Mouse (Mus musculus): ENCODE results near the gene Drd2. TPM values are rescaled to one million over a fixed set of nuclear protein-coding genes. Genes with fewer than 3 reads are reported as not detected.
A peak's percentile ranks its signal among the peaks of the same experiment; 100 is the strongest.

The Drd2 gene
- polyA plus RNA-seq, 1 experiment from 2014 or later = 0.07 TPM

GRCm38 (mm10) chr9:49423866-49424265 lies 83.4 kb downstream of the Drd2 start:
- WGBS = 81% methylated on average over 5 of the region's 5 CpGs
- Histone ChIP-seq H3K4me1 (ENCODE audit: control insufficient read depth, insufficient read depth, low read length) (no peaks in the 10 kb centered on the region), H3K36me3 (ENCODE audit: control insufficient read depth, insufficient read depth, low read length) (no peaks in the 10 kb centered on the region), H3K9me3 (ENCODE audit: control insufficient read depth, low read length) (no peaks in the 10 kb centered on the region), H3K4me3 (ENCODE audit: low read depth, low read length) (no peak overlapping the region), H3K9ac (ENCODE audit: low read depth, low read length) (no peak overlapping the region), H3K4me2 (ENCODE audit: low read depth, low read length) (no peak overlapping the region), H3K27ac (replicated peaks; ENCODE audit: low read depth, low read length) (no peak overlapping the region), H3K27me3 (replicated peaks; ENCODE audit: control insufficient read depth, insufficient read depth, low read length) (no peaks in the 10 kb centered on the region)
- no peak for DNase-seq (ENCODE audit: low spot score)
- no peak for ATAC-seq (ENCODE audit: low read depth)

- Histone ChIP-seq H3K4me3 (ENCODE audit: low read depth, low read length) (no peak overlapping the region), H3K4me1 (ENCODE audit: control insufficient read depth, insufficient read depth, low read length) (no peaks in the 10 kb centered on the region), H3K4me2 (ENCODE audit: low read depth, low read length) (no peak overlapping the region), H3K27ac (replicated peaks; ENCODE audit: low read depth, low read length) (no peak overlapping the region), H3K36me3 (ENCODE audit: control insufficient read depth, insufficient read depth, low read length) (no peaks in the 10 kb centered on the region), H3K9me3 (ENCODE audit: control insufficient read depth, low read length) (no peaks in the 10 kb centered on the region), H3K9ac (ENCODE audit: low read depth, low read length) (no peak overlapping the region), H3K27me3 (replicated peaks; ENCODE audit: control insufficient read depth, insufficient read depth, low read length) (no peaks in the 10 kb centered on the region)
- DNase-seq (ENCODE audit: low spot score) (no peak), ATAC-seq (ENCODE audit: low read depth) (no peak)
- WGBS = 58% methylated on average over 1 of the region's 1 CpGs
Observed at GRCm38 (mm10) chr9:49425585-49425984, 85.2 kb downstream of the Drd2 start.

- Histone ChIP-seq H3K4me1 (ENCODE audit: control insufficient read depth, insufficient read depth, low read length) (no peaks in the 10 kb centered on the region), H3K9me3 (ENCODE audit: control insufficient read depth, low read length) (no peaks in the 10 kb centered on the region), H3K27me3 (replicated peaks; ENCODE audit: control insufficient read depth, insufficient read depth, low read length) (no peaks in the 10 kb centered on the region), H3K4me3 (ENCODE audit: low read depth, low read length) (no peak within 1 kb of the TSS), H3K4me2 (ENCODE audit: low read depth, low read length) (no peak within 1 kb of the TSS), H3K27ac (replicated peaks; ENCODE audit: low read depth, low read length) (no peak within 1 kb of the TSS), H3K36me3 (ENCODE audit: control insufficient read depth, insufficient read depth, low read length) (no peaks in the 10 kb centered on the region), H3K9ac (ENCODE audit: low read depth, low read length) (no peak within 1 kb of the TSS)
- WGBS = 70% methylated on average over 7 of the region's 7 CpGs
- DNase-seq (ENCODE audit: low spot score) = no peak
- ATAC-seq (ENCODE audit: low read depth) = no peak
Observed at GRCm38 (mm10) chr9:49426921-49427320, 86.5 kb downstream of the Drd2 start, which contains the start of gene Ankk1. Gene Ankk1 (minus strand): TSS chr9:49427021.

GRCm38 (mm10) chr9:49427478-49427877 lies 87.1 kb downstream of the Drd2 start:
- ATAC-seq (ENCODE audit: low read depth) (no peak), DNase-seq (ENCODE audit: low spot score) (peak; percentile 8)
- Histone ChIP-seq H3K36me3 (ENCODE audit: control insufficient read depth, insufficient read depth, low read length) (no peaks in the 10 kb centered on the region), H3K9ac (ENCODE audit: low read depth, low read length) (no peak overlapping the region), H3K27ac (replicated peaks; ENCODE audit: low read depth, low read length) (no peak overlapping the region), H3K4me2 (ENCODE audit: low read depth, low read length) (no peak overlapping the region), H3K27me3 (replicated peaks; ENCODE audit: control insufficient read depth, insufficient read depth, low read length) (no peaks in the 10 kb centered on the region), H3K4me3 (ENCODE audit: low read depth, low read length) (no peak overlapping the region), H3K4me1 (ENCODE audit: control insufficient read depth, insufficient read depth, low read length) (no peaks in the 10 kb centered on the region), H3K9me3 (ENCODE audit: control insufficient read depth, low read length) (no peaks in the 10 kb centered on the region)
- 62% methylated on average over 5 of the region's 5 CpGs for WGBS

GRCm38 (mm10) chr9:49442621-49443020 lies 102.2 kb downstream of the Drd2 start:
- H3K4me1 ChIP-seq (ENCODE audit: control insufficient read depth, insufficient read depth, low read length) = no peaks in the 10 kb centered on the region
- no peak overlapping the region for H3K4me2 ChIP-seq (ENCODE audit: low read depth, low read length)
- 65% methylated on average over 3 of the region's 3 CpGs for WGBS
- no peak overlapping the region for H3K27ac ChIP-seq (replicated peaks; ENCODE audit: low read depth, low read length)
- ATAC-seq (ENCODE audit: low read depth) = no peak
- H3K9ac ChIP-seq (ENCODE audit: low read depth, low read length) = no peak overlapping the region
- no peaks in the 10 kb centered on the region for H3K9me3 ChIP-seq (ENCODE audit: control insufficient read depth, low read length)
- H3K4me3 ChIP-seq (ENCODE audit: low read depth, low read length) = no peak overlapping the region
- no peaks in the 10 kb centered on the region for H3K36me3 ChIP-seq (ENCODE audit: control insufficient read depth, insufficient read depth, low read length)
- no peaks in the 10 kb centered on the region for H3K27me3 ChIP-seq (replicated peaks; ENCODE audit: control insufficient read depth, insufficient read depth, low read length)
- DNase-seq (ENCODE audit: low spot score) = no peak

GRCm38 (mm10) chr9:49450491-49450890 lies 110.1 kb downstream of the Drd2 start:
- H3K27me3 ChIP-seq (replicated peaks; ENCODE audit: control insufficient read depth, insufficient read depth, low read length) = no peaks in the 10 kb centered on the region
- 74% methylated on average over 3 of the region's 3 CpGs for WGBS
- no peak overlapping the region for H3K4me2 ChIP-seq (ENCODE audit: low read depth, low read length)
- DNase-seq (ENCODE audit: low spot score) = no peak
- H3K9ac ChIP-seq (ENCODE audit: low read depth, low read length) = no peak overlapping the region
- H3K9me3 ChIP-seq (ENCODE audit: control insufficient read depth, low read length) = no peaks in the 10 kb centered on the region
- no peaks in the 10 kb centered on the region for H3K4me1 ChIP-seq (ENCODE audit: control insufficient read depth, insufficient read depth, low read length)
- H3K27ac ChIP-seq (replicated peaks; ENCODE audit: low read depth, low read length) = no peak overlapping the region
- no peak overlapping the region for H3K4me3 ChIP-seq (ENCODE audit: low read depth, low read length)
- ATAC-seq (ENCODE audit: low read depth) = no peak
- no peaks in the 10 kb centered on the region for H3K36me3 ChIP-seq (ENCODE audit: control insufficient read depth, insufficient read depth, low read length)

GRCm38 (mm10) chr9:49452396-49452795 lies 112.0 kb downstream of the Drd2 start:
- H3K9ac ChIP-seq (ENCODE audit: low read depth, low read length) = no peak overlapping the region
- WGBS = 100% methylated on average over 1 of the region's 1 CpGs
- ATAC-seq (ENCODE audit: low read depth) = no peak

GRCm38 (mm10) chr9:49456136-49456535 lies 115.7 kb downstream of the Drd2 start:
- DNase-seq (ENCODE audit: low spot score) (no peak), ATAC-seq (ENCODE audit: low read depth) (no peak)
- Histone ChIP-seq H3K4me1 (ENCODE audit: control insufficient read depth, insufficient read depth, low read length) (no peaks in the 10 kb centered on the region), H3K9ac (ENCODE audit: low read depth, low read length) (no peak overlapping the region), H3K27me3 (replicated peaks; ENCODE audit: control insufficient read depth, insufficient read depth, low read length) (no peaks in the 10 kb centered on the region), H3K27ac (replicated peaks; ENCODE audit: low read depth, low read length) (no peak overlapping the region), H3K4me3 (ENCODE audit: low read depth, low read length) (no peak overlapping the region), H3K36me3 (ENCODE audit: control insufficient read depth, insufficient read depth, low read length) (no peaks in the 10 kb centered on the region), H3K4me2 (ENCODE audit: low read depth, low read length) (no peak overlapping the region), H3K9me3 (ENCODE audit: control insufficient read depth, low read length) (no peaks in the 10 kb centered on the region)
- 87% methylated on average over 3 of the region's 3 CpGs for WGBS

More at GRCm38 (mm10) chr9:49452396-49452795, 112.0 kb downstream of the Drd2 start:
- no peaks in the 10 kb centered on the region for H3K9me3 ChIP-seq (ENCODE audit: control insufficient read depth, low read length)
- no peaks in the 10 kb centered on the region for H3K36me3 ChIP-seq (ENCODE audit: control insufficient read depth, insufficient read depth, low read length)
- H3K27me3 ChIP-seq (replicated peaks; ENCODE audit: control insufficient read depth, insufficient read depth, low read length) = no peaks in the 10 kb centered on the region
- H3K4me3 ChIP-seq (ENCODE audit: low read depth, low read length) = no peak overlapping the region
- DNase-seq (ENCODE audit: low spot score) = no peak
- H3K27ac ChIP-seq (replicated peaks; ENCODE audit: low read depth, low read length) = no peak overlapping the region
- no peaks in the 10 kb centered on the region for H3K4me1 ChIP-seq (ENCODE audit: control insufficient read depth, insufficient read depth, low read length)
- no peak overlapping the region for H3K4me2 ChIP-seq (ENCODE audit: low read depth, low read length)
